Mouse (Mus musculus): ENCODE data around the gene Slc17a7.

DNA sequence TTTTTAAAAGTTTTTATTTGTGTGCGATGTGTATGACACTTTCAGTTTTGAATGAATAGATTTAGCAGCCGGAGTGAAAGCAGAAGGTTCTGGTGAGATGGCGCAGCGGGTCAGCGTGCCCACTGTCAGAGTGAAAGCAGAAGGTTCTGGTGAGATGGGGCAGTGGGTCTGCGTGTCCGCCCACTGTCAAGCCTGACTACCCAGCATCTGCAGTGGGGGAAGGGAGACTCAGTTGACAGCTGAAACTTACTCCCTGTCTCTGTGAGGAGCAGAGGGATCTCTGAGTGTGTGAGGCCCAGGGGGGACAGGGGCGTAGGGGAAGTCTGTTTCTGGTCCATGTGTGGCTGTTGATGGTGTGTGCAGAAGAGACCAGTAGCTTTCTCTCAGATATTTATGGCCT, 46.2 kb upstream of the Slc17a7 start:
- TF ChIP-seq CTCF (IDR thresholded peaks at IDR 0.05), result no peak
- no peak for TF ChIP-seq EP300 (IDR thresholded peaks at IDR 0.05)
